Mouse (Mus musculus): ENCODE measurements around the gene Bach2.

GRCm38 (mm10) chr4:32601135-32601534 lies 362.5 kb downstream of the Bach2 start:
- no peak for TF ChIP-seq CTCF (IDR thresholded peaks at IDR 0.05; ENCODE audit: low read depth)
- no peak for TF ChIP-seq EP300 (IDR thresholded peaks at IDR 0.05; ENCODE audit: low read depth)
